Mouse (Mus musculus) spleen, adult 2 months (tissue): ENCODE measurements around the gene Ttc6. TPM values are rescaled to one million over a fixed set of nuclear protein-coding genes. Genes with fewer than 3 reads are reported as not detected.

ENCODE experiments used
- DNase-seq, 2 experiments: peaks; one replicate each; pipeline versions ENCODE4 v3.0.0 to v3.0.0-alpha.2; 2012 to 2021; ENCODE audit warnings: low spot score in 2 of 2, low read depth in 1 of 2
- H3K27ac ChIP-seq: fragments of 200-500 bp; 2 replicates; pipeline ENCODE4 v1.5.1; 2012; ENCODE audit warnings: low read length, inconsistent platforms; ENCODE audit not compliant: insufficient read depth
- H3K27me3 ChIP-seq: fragments of 200-500 bp; 2 replicates; pipeline ENCODE4 v1.6.1; 2012; ENCODE audit warnings: mild to moderate bottlenecking, moderate library complexity, low read length, inconsistent platforms; ENCODE audit not compliant: control insufficient read depth, insufficient read depth
- H3K36me3 ChIP-seq: fragments of 200-500 bp; 2 replicates; pipeline ENCODE4 v1.6.1; 2012; ENCODE audit warnings: mild to moderate bottlenecking, low read length, inconsistent platforms; ENCODE audit not compliant: control insufficient read depth, insufficient read depth
- H3K4me1 ChIP-seq: fragments of 200-500 bp; 2 replicates; pipeline ENCODE4 v1.6.1; 2011; ENCODE audit warnings: inconsistent platforms; ENCODE audit not compliant: control insufficient read depth, insufficient read depth, insufficient read length
- H3K4me3 ChIP-seq: fragments of 200-500 bp; 2 replicates; pipeline ENCODE4 v1.5.1; 2011; ENCODE audit warnings: mild to moderate bottlenecking, inconsistent platforms; ENCODE audit not compliant: insufficient read depth, insufficient read length; ENCODE audit errors: extremely low read depth
- CTCF ChIP-seq: fragments of 200-500 bp; IDR thresholded peaks from 2 replicates; pipeline ENCODE4 v1.5.1; 2011; ENCODE audit warnings: mild to moderate bottlenecking, inconsistent platforms; ENCODE audit not compliant: insufficient read depth, insufficient read length, insufficient replicate concordance; ENCODE audit errors: extremely low read depth
- POLR2A ChIP-seq: fragments of 200-500 bp; IDR thresholded peaks from 2 replicates; pipeline ENCODE4 v1.6.1; 2011; ENCODE audit warnings: low read depth, low read length, inconsistent platforms
- WGBS: fragments of 180-500 bp; shearing (Covaris S2); methylation state at CpG from one replicate; pipeline ENCODE4 v1.1.7; 2018; 5-methylcytosine and 5-hydroxymethylcytosine counted together
- polyA plus RNA-seq: library from polyadenylated mRNA; depleted of rRNA; stranded (reverse); fragments of >200 nt; gene quantifications from 2 replicates; pipeline ENCODE4 v1.2.3, GENCODE M21; 2012; rRNA removed

Ttc6 gene
- polyA plus RNA-seq, 1 experiment = 0.04 TPM

GRCm38 (mm10) chr12:57672414-57672813 lies 108.5 kb downstream of the Ttc6 start:
- TF ChIP-seq POLR2A (no peak), CTCF (no peak)
- Histone ChIP-seq H3K4me3 (no peak overlapping the region), H3K4me1 (no peaks in the 10 kb centered on the region), H3K36me3 (no peaks in the 10 kb centered on the region), H3K27ac (no peak overlapping the region), H3K27me3 (no peaks in the 10 kb centered on the region)
- DNase-seq = no peak
- 72% methylated on average over 2 of the region's 2 CpGs for WGBS

DNA sequence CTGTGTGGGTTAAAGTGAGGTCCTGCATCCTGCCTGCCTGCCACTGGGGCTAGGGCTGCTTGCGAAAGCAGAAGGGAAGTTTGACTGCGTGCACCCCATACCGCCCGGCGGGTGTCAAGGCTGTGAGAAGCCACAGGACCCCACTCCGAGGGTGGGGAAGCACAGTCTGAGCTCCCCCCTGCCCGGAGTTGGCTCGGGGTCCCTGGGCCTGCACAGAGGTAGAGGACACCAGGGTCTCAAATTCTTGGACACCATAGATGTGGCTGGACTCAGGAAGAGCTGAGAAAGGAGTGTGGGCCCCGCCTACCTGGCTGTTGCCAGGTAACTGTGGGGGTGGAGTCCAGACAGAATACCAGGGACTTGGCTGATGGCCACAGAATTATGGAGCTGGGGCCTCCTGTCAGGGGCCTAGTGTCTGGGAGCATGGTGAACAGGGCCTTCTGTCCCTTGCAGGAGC lies 121.1 kb downstream of the Ttc6 start:
- Histone ChIP-seq H3K4me3 (no peak overlapping the region), H3K36me3 (no peaks in the 10 kb centered on the region), H3K27me3 (no peaks in the 10 kb centered on the region), H3K27ac (no peak overlapping the region), H3K4me1 (no peaks in the 10 kb centered on the region)
- 20% methylated on average over 9 of the region's 9 CpGs for WGBS
- TF ChIP-seq CTCF = no peak
- no peak for TF ChIP-seq POLR2A
- DNase-seq = no peak

DNA sequence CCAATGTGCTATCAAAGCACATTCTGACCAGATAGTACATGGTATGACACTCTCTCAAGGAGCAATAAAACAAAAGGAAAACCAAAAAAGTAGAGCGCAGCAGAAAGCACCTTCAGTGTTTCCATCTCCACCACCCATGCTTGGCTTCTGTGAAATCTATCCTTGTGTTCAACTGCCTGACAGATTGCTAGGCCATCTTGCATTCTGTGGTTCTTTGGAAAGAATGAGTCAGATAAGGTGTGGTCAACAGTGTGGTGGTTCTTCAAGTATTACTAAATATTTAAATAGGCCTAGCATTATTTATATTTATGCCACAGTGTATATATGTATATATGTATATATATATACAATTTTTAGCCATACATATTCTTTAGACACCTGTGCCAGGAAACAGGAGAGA lies 146.1 kb downstream of the Ttc6 start:
- Histone ChIP-seq H3K36me3 (no peaks in the 10 kb centered on the region), H3K27me3 (no peaks in the 10 kb centered on the region), H3K4me3 (no peak overlapping the region), H3K4me1 (no peaks in the 10 kb centered on the region), H3K27ac (no peak overlapping the region)
- no peak for DNase-seq
- 90% methylated on average over 1 of the region's 1 CpGs for WGBS
- TF ChIP-seq POLR2A = no peak
- TF ChIP-seq CTCF = no peak

DNA sequence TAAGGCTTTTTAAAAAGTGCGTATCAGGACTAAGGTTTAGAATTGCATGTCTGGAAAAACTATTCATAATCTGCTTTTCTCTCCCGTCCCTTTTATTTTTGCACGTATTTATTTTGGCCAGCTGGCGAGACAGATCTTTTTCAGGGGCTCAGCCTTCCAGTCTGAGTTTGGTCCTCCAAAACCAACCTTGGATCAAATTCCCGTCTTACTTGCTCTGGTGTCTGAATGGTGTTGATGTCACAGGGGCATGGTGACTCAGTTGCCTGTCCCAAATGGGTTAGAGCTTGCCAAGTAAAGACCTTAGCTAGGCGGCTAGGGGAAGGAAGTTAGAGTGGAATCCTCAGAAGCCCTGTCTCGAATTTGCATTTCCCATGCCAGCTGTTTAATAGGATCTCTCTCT lies 200.8 kb downstream of the Ttc6 start:
- H3K4me3 ChIP-seq = no peak overlapping the region
- no peak for DNase-seq
- H3K27ac ChIP-seq = no peak overlapping the region
- TF ChIP-seq POLR2A = no peak
- no peak for TF ChIP-seq CTCF
- 85% methylated on average over 7 of the region's 7 CpGs for WGBS
- no peaks in the 10 kb centered on the region for H3K4me1 ChIP-seq
- no peaks in the 10 kb centered on the region for H3K36me3 ChIP-seq
- H3K27me3 ChIP-seq = no peaks in the 10 kb centered on the region

DNA sequence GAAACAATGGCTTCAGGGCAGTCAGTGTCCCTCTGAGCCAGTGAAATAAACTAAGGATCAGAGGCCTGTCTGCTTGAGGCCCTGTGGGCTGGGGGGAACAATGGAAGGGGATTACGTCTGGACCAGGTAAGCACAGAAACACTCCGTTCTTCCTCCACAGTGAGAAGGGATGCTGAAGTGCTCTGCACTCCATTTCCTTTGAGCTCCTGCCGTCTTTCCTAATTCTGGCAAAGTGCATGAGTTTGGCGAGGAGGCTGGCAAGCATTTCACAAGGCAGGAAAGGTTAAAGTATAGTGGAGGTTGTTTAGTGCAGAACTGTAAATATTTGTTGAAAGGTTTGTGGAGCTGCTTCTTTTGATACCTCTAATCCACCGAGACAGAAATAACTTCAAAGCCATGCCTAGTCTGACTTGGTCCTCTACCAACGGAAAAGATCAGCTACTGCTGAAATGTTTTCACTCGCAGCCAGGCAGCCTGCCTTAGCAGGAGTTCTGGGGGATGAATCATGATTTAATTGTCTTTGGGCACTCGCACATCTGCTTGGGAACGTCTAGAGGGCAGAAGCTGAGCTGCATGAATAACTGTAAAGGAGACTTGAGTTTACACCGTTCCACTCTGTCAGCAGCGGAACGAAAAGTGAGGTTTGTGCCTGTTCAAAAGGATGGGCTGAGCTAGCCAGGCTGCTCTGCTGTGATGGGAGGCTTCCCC lies 212.5 kb downstream of the Ttc6 start:
- H3K27me3 ChIP-seq = no peaks in the 10 kb centered on the region
- no peak overlapping the region for H3K4me3 ChIP-seq
- TF ChIP-seq CTCF = no peak
- TF ChIP-seq POLR2A = no peak
- no peak for DNase-seq
- H3K27ac ChIP-seq = no peak overlapping the region
- no peaks in the 10 kb centered on the region for H3K36me3 ChIP-seq
- no peaks in the 10 kb centered on the region for H3K4me1 ChIP-seq
- WGBS = 46% methylated on average over 12 of the region's 12 CpGs

DNA sequence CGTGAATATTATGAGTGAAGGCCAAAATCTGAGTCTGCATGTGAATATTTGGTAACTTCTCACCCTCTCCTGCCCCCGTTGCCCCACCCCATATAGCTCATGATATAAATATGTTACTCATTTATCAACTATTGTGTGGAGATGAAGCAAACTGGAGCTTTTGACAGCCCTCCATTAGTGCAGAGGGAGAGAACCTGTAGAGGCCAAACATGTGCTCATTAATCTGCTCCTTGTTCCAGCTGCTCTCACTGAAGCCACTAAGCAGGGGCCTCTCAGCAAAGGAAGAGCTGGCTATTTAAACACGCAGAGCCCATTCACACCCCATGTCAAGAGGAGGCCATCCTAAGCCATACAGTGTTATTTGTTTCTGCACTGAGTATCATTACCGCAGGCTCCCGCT lies 218.0 kb downstream of the Ttc6 start:
- 82% methylated on average over 5 of the region's 5 CpGs for WGBS
- Histone ChIP-seq H3K27ac (no peak overlapping the region), H3K36me3 (no peaks in the 10 kb centered on the region), H3K4me3 (no peak overlapping the region), H3K4me1 (no peaks in the 10 kb centered on the region), H3K27me3 (no peaks in the 10 kb centered on the region)
- DNase-seq = no peak
- no peak for TF ChIP-seq POLR2A

DNA sequence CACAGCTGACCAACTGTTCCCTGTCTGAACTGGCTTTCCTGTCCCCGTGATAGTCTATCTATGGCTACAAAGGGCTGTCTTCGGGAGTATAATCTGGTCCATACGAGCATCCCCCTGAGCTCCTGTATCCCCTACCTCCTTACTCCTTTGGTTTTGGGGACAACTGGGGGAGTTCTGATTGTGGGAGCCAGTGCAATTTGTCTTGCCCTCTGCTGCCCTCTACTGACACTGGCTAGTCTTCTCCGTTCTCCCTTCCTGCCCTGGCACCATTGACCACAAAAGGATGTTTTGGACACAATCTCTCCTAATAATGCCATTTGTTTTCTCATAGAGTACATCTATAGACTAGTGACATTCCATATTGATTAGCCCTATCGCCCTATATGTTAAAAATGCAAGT lies 223.6 kb downstream of the Ttc6 start:
- Histone ChIP-seq H3K27me3 (no peaks in the 10 kb centered on the region), H3K36me3 (no peaks in the 10 kb centered on the region), H3K4me3 (no peak overlapping the region), H3K4me1 (no peaks in the 10 kb centered on the region), H3K27ac (no peak overlapping the region)
- TF ChIP-seq CTCF = no peak; the same call in 1 of the 2 replicates
- no peak for TF ChIP-seq POLR2A
- DNase-seq = no peak
- WGBS = 28% methylated on average over 5 of the region's 5 CpGs

Other genes with a start within 250 kb of the Ttc6 start
- gene Foxa1, start 17.2 kb upstream of the Ttc6 start, polyA plus RNA-seq = not detected in 2 replicates